Mouse (Mus musculus): ENCODE data around the gene Ywhaq. TPM values are rescaled to one million over a fixed set of nuclear protein-coding genes. Genes with fewer than 3 reads are reported as not detected.
A peak's percentile ranks its signal among the peaks of the same experiment; 100 is the strongest.

The Ywhaq gene
- total and polyA plus RNA-seq, 3 experiments, result 217 to 392 (median 234) TPM

- H3K27me3 ChIP-seq (replicated peaks), result no peaks in the 10 kb centered on the region
- H3K4me1 ChIP-seq (ENCODE audit: control insufficient read depth in 1 of 2, insufficient read depth in 2 of 2), result peaks cover 11 to 22% of the 10 kb centered on the region in 2 experiments
- no peak overlapping the region for H3K4me3 ChIP-seq (replicated peaks in 1 of 3; ENCODE audit: low read depth in 2 of 3, low read length in 2 of 3, poor library complexity in 1 of 3)
- TF ChIP-seq IRF4 (IDR thresholded peaks at IDR 0.05; ENCODE audit: low read depth, low read length) (0 out of 2 replicates have a peak, but pooled peaks have one; percentile 13), JUN (IDR thresholded peaks at IDR 0.05; ENCODE audit: insufficient read depth, low read depth, low read length) (no peak), TCF12 (IDR thresholded peaks at IDR 0.05; ENCODE audit: low read depth, low read length) (peak; percentile 30; the same call in 1 of the 2 replicates), EP300 (IDR thresholded peaks at IDR 0.05; ENCODE audit: low read length) (peak; percentile 17; the same call in 1 of the 2 replicates), CTCF (conservative IDR thresholded peaks at IDR 0.05 in 1 of 2, IDR thresholded peaks at IDR 0.05 in 1 of 2; ENCODE audit: low read depth in 2 of 2, low read length in 2 of 2) (no peak), MYC (IDR thresholded peaks at IDR 0.05; ENCODE audit: low read depth, low read length) (no peak), ELF1 (IDR thresholded peaks at IDR 0.05; ENCODE audit: low read depth, low read length) (peak; percentile 58), POLR2AphosphoS2 (IDR thresholded peaks at IDR 0.05; ENCODE audit: low read depth, low read length) (no peak), ETS1 (conservative IDR thresholded peaks at IDR 0.05; ENCODE audit: low read depth, low read length) (peak; percentile 39; the same call in 1 of the 2 replicates), NRF1 (IDR thresholded peaks at IDR 0.05; ENCODE audit: low read depth, low read length) (no peak), JUND (conservative IDR thresholded peaks at IDR 0.05; ENCODE audit: low read depth, low read length) (no peak)
- dilution Hi-C loops (cut with MboI; ENCODE audit: extremely low pct_ligation_motif_present, extremely low pct_unique_long_range_greater_than_20kb, low sequenced_read_pairs), result no loop called here
- 0 out of 2 replicates have a peak overlapping the region, but pooled peaks have one; percentile 4 for H3K4me2 ChIP-seq (ENCODE audit: insufficient read depth, low read depth, poor library complexity, severe bottlenecking)
- no peaks in the 10 kb centered on the region for H3K79me2 ChIP-seq (replicated peaks; ENCODE audit: control insufficient read depth, extremely low read depth, insufficient read depth, poor library complexity, severe bottlenecking)
- no peak overlapping the region for H3K27ac ChIP-seq (ENCODE audit: insufficient read depth, low read depth)
- in situ Hi-C loops (cut with MboI; ENCODE audit: low pct_ligation_motif_present, low pct_unique_long_range_greater_than_20kb, low sequenced_read_pairs), result no loop called here
- H3K9ac ChIP-seq (ENCODE audit: insufficient read depth, low read depth), result no peak overlapping the region
- no peaks in the 10 kb centered on the region for H3K9me3 ChIP-seq (replicated peaks; ENCODE audit: low read length)
- peak; percentile 31 for DNase-seq (ENCODE audit: extremely low read depth)
- no peaks in the 10 kb centered on the region for H3K36me3 ChIP-seq (replicated peaks in 1 of 2; ENCODE audit: control insufficient read depth in 1 of 2, insufficient read depth in 1 of 2, low read length in 1 of 2)
These were observed 13.6 kb upstream of the Ywhaq start for GRCm38 (mm10) chr12:21431039-21431438.

DNA sequence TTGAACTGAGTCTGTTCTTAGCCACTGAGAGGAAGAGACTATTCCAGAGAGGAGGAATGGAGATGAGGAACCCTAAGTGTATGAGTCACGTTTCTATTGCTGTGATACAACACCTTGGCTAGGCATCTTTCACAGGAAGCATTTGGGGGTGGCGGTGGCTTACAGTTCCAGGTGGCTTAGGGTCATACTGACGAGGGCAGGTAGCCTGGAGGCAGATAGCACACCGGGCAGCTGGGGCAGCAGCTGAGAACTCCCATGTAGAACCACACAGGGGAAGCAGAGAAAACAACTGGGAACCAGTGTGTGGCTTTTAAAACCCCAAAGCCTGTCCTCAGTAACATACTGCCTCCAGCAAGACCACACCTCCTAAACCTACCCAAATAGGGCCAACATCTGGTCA is 12.7 kb upstream of the Ywhaq start:
- TF ChIP-seq NELFE (IDR thresholded peaks at IDR 0.05; ENCODE audit: low read depth, low read length) (no peak), POLR2AphosphoS2 (IDR thresholded peaks at IDR 0.05; ENCODE audit: low read depth, low read length) (no peak), SIN3A (IDR thresholded peaks at IDR 0.05; ENCODE audit: low read length) (no peak), JUN (IDR thresholded peaks at IDR 0.05; ENCODE audit: insufficient read depth, low read depth, low read length) (no peak), ZKSCAN1 (IDR thresholded peaks at IDR 0.05; ENCODE audit: borderline replicate concordance, low read depth, low read length) (no peak), MAZ (IDR thresholded peaks at IDR 0.05; ENCODE audit: low read depth, low read length) (no peak), ELF1 (IDR thresholded peaks at IDR 0.05; ENCODE audit: low read depth, low read length) (no peak)
- Histone ChIP-seq H3K36me3 (replicated peaks in 1 of 2; ENCODE audit: control insufficient read depth in 1 of 2, insufficient read depth in 1 of 2, low read length in 1 of 2) (no peaks in the 10 kb centered on the region), H3K79me2 (replicated peaks; ENCODE audit: control insufficient read depth, extremely low read depth, insufficient read depth, poor library complexity, severe bottlenecking) (no peaks in the 10 kb centered on the region), H3K4me2 (ENCODE audit: insufficient read depth, low read depth, poor library complexity, severe bottlenecking) (no peak overlapping the region), H3K27me3 (replicated peaks) (no peaks in the 10 kb centered on the region), H3K9me3 (replicated peaks; ENCODE audit: low read length) (no peaks in the 10 kb centered on the region), H3K4me3 (replicated peaks in 1 of 3; ENCODE audit: low read depth in 2 of 3, low read length in 2 of 3, poor library complexity in 1 of 3) (no peak overlapping the region), H3K27ac (ENCODE audit: insufficient read depth, low read depth) (no peak overlapping the region), H3K4me1 (ENCODE audit: control insufficient read depth in 1 of 2, insufficient read depth in 2 of 2) (peaks cover 11 to 22% of the 10 kb centered on the region in 2 experiments), H3K9ac (ENCODE audit: insufficient read depth, low read depth) (no peak overlapping the region)
- no peak for DNase-seq (ENCODE audit: extremely low read depth)
- dilution Hi-C loops (cut with MboI; ENCODE audit: extremely low pct_ligation_motif_present, extremely low pct_unique_long_range_greater_than_20kb, low sequenced_read_pairs), result no loop called here
- in situ Hi-C loops (cut with MboI; ENCODE audit: low pct_ligation_motif_present, low pct_unique_long_range_greater_than_20kb, low sequenced_read_pairs), result no loop called here
